Mouse (Mus musculus) spleen, adult 2 months (tissue): ENCODE results near the gene Fam155a.

ENCODE experiments used
- CTCF ChIP-seq: fragments of 200-500 bp; IDR thresholded peaks from 2 replicates; pipeline ENCODE4 v1.5.1; 2011; ENCODE audit warnings: mild to moderate bottlenecking, inconsistent platforms; ENCODE audit not compliant: insufficient read depth, insufficient read length, insufficient replicate concordance; ENCODE audit errors: extremely low read depth
- POLR2A ChIP-seq: fragments of 200-500 bp; IDR thresholded peaks from 2 replicates; pipeline ENCODE4 v1.6.1; 2011; ENCODE audit warnings: low read depth, low read length, inconsistent platforms

DNA sequence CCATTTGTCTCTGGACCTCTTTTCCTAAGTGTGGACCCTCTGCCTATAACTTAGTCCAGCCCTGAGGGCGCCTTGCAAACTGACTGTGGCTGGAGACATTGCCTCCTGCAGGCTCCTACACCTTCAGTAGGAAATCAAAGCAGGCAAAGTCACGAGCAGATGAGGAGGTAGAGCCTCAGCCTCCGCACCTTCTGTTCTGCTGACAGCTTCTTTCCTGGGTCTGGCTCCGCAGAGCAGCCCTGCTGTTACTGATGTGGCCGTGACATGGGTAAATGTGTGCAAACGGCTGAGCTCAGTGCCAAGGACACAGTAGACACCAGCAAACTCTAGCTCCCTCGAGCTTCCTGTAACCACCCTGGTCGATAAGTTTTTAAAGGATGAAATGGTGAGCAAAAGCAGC is 63.5 kb downstream of the Fam155a start:
- no peak for TF ChIP-seq POLR2A
- no peak for TF ChIP-seq CTCF
